Mouse (Mus musculus): ENCODE measurements at regions not wholly inside any gene's neighbourhood (a gene's known extent, or its start where the extent isn't known, plus 50 kb on each side); places are given as distances from the start of the nearest gene placed in this dataset.

GRCm38 (mm10) chr11:117413133-117413532 is 71.0 kb upstream of the Gm11733 start:
- no peak for DNase-seq (ENCODE audit: low spot score in 2 of 2)

DNA sequence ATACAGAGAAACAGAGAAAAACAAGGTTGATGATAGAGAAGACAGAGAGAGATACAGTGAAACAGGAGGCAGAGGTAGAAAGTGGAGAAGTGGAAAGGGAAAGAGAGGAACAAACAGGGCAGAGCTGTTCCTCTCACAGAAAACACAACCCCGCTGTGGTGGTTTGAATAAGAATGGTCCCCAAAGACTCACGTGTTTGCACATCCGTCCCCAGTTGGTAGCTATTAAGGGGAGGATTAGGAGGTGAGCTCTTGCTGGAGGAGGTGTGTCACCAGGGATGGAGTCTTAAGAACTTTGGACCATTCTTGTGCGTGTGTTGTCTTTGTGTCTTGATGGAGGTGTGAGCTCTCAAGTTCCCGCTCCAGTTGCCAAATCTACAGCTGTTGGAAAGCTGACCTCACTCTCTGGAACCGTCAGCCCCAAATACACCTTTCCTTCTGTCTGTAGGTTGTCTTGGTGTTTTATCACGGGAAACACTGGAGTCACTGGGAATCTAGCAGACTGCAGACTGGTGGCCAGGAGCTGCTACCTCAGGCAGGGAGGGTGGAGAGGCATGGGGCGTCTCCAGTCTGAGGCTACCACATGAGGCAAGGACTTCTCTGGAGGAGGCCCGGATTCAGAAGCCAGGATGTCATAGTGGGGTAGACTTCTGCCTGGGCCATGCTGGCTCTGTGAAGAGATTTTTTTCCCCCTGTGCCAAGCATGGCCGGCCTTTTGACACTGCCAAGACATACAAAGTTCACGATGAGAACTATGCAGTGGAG is 70.0 kb upstream of the Gm11733 start:
- no peak for DNase-seq (ENCODE audit: low spot score in 2 of 2)

DNA sequence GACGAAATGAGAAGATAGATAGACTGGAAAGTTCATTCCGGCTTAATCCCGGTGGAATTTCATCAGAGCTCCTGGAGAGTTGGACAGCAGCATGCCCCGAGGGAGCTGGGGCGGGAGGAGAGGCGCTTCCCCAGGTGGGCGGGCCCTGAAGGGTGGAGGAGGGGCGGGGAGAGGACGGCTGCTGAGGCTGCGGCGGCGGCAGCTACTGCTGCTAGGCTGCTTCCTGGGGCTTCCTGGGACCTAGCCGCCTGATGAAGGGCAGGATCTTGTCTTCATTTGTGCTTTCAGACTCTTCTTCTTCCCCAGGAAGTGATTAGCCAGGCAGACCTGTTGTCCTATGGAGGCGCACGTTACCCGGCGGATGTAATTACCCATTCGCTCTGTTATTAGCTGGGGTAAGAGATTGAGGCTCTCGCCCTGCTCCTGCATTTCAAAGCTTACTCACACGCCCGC is 69.3 kb upstream of the Gm11733 start:
- DNase-seq (ENCODE audit: low spot score in 2 of 2) = no peak

- DNase-seq (ENCODE audit: low spot score in 2 of 2) = no peak
These were observed 68.7 kb upstream of the Gm11733 start for GRCm38 (mm10) chr11:117415466-117415865.

DNA sequence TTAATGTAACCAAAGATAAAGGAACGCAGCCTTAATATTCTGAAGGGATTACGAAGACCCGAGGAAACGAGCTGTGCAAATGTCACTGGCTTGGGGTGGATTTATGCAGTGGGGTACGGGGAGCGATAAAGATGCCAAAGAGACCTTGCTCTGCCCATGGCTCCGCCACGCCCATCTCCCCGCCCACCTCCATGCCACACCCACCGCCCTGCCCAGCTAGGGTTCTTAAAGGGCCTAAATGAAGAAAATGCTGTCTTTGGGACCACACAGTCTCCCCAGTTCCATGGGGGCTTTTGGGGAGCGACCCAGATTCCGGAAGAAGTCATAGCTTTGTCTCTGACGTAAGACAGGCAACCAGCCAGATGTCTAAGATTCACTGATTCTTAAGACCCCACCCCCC is 68.2 kb upstream of the Gm11733 start:
- DNase-seq (ENCODE audit: low spot score in 2 of 2) = peak in 1 of 2 experiments; percentile 40

DNA sequence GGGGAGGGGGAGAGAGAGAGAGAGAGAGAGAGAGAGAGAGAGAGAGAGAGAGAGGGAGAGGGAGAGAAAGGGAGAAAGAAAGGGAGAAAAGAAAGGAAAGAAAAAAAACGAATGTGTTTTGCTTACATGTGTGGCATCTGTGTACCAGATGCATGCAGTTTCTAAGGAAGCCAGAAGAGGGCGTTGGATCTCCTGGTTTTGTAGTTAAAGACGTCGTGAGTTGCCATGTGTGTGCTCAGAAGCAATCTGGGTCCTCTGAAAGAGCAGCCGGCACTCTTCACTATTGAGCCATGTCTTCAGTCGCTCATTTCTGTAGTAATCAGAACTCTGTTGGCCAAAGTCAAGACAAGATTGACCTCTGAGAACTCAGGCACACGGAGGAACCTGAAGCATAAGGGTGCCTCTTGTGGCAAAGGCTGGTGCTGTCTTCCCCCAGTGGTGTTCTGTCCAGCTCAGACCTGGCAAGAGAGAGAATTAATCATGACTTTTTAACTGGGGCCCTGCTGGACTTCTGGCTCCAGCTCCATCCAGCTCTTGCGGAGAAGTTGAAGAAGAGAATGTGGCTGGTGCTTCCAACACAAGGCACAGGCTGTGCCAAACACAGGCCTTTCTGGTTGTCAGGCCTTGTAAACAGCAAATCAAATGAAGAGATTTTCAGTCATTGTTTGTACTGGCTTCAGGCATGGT is 67.0 kb upstream of the Gm11733 start:
- DNase-seq (ENCODE audit: low spot score in 2 of 2) = no peak

GRCm38 (mm10) chr11:117417959-117418574 is 66.1 kb upstream of the Gm11733 start:
- no peak for DNase-seq (ENCODE audit: low spot score in 2 of 2)

DNA sequence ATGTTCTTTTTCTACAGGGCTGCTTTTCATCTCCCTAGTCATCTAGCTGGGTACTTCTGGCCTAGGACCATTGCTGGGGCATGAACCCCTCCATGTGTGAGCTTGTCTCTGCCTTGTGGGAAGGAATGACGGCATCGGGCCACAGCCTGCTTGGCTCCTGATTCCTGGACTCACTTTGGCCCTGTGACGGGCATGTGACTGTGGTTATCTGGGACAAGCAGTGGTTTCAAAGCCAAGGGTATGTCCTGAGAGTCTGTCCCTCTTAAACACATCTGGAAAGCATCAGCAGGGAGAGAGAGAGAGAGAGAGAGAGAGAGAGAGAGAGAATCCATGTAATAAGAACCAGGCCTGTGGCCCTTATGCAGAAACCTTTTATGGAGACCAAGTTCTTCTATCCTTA is 65.2 kb upstream of the Gm11733 start:
- no peak for DNase-seq (ENCODE audit: low spot score in 2 of 2)

- DNase-seq (ENCODE audit: low spot score in 2 of 2) = no peak
These were observed 64.7 kb upstream of the Gm11733 start for GRCm38 (mm10) chr11:117419351-117419969.

DNA sequence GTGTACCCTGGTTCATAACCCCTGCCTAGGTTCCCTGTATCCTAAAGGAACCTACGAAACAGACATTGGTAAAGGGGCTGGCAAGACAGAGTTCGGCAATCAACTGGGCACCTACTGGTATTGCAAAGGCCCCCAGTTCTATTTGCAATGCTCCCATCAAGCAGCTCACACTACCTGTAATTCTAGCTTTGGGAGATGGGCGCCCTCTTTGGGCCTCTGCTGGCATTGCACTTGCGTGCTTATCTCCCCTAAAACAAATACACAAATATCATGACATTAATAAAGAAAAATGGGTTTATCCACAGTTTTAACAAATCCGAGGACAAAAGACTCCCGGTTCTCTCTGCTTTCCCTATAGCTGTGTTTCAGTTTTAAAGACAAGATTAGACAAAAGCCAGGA is 61.5 kb upstream of the Gm11733 start:
- no peak for DNase-seq (ENCODE audit: low spot score in 2 of 2)

DNA sequence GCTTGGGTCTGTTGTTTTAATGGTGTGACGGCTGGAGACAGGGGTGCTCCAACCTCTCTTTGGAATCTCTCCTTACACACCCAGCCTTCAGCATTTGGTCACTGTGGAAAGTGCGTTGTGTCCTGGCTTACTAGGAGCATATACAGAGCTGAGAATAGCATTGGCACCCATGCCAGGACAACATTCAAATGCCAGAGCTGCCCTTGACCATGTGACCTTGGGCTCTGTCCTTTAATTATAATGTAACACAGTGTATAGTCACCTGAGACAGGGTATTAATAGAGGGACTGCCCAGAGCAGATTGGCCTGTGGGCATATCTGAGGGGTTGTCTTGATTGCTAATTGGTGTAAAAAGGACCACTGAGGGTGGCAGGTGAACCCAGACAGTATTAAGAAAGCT is 60.7 kb upstream of the Gm11733 start:
- no peak for DNase-seq (ENCODE audit: low spot score in 2 of 2)

- DNase-seq (ENCODE audit: low spot score in 2 of 2) = no peak
These were observed 58.7 kb upstream of the Gm11733 start for GRCm38 (mm10) chr11:117425466-117425865.

DNA sequence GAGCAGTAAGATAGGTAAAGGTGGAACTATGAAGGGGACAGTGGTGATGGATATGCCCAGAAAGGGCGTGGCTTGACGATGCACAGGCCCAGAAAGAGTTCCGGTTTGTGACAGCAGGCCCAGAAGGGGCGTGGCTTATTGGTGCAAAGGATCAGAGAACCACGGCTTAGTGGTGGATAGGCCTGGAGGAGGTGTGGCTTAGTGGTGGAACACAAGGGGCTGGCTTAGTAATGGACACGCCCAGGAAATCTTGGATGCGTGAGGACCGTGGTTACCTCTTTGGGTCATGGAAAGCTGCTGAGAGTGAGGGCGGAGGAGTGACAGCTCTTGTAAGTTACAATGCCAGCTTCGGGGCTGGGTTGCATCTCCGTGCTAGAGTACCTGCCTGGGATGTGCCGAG is 58.2 kb upstream of the Gm11733 start:
- peak in 1 of 2 experiments; percentile 16 for DNase-seq (ENCODE audit: low spot score in 2 of 2)

DNA sequence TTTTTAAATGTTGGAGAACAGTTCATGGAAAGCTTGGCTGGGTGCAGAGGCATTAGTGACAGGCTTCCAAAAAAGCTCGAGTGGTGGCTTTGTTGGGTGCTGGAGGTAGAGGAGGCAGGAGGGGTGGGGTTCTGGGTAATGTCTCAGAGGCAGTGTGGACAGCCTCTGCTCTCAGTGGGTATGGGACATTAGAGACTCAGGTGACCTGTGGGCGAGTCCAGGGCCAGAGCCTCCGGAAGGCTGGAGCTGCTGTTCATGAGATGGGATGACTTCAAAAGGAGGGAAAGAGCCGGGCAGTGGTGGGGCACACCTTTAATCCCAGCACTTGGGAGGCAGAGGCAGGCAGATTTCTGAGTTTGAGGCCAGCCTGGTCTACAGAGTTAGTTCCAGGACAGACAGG is 57.5 kb upstream of the Gm11733 start:
- DNase-seq (ENCODE audit: low spot score in 2 of 2) = no peak

DNA sequence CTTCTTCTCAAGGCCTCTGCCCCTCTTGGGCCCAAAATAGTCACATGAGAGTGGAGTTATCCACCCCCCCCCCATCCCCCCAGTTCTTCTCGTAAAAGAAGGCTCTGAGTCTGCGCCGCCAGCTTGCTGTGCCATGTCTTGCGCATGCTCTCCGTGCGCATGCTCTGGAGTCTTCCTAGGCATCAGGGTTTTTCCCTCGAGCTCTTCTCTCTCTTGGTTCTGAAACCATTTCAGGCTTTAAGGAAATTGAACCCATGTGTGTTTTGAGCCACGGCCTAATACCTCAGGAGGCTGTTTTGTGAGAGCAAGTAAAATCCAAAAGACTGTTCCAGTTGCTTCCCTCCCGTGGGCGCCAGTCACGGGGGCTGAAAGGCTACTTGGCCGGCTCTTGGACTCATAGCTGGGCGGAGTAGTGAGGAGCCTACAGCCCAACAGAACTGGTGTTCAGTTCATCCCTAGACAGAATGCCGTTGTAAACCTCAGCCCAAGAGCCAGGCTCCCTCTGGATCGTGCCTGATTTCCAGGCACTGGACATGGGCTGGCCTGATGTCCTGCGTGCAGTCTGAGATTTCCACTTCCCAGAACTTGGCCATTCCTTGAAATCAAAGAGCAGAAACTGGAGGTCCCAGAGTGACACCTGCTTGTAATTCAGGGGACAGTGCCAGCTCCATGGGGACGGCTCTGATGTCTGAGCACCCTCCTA is 56.2 kb upstream of the Gm11733 start:
- DNase-seq (ENCODE audit: low spot score in 2 of 2) = no peak

- DNase-seq (ENCODE audit: low spot score in 2 of 2) = no peak
These were observed 54.8 kb upstream of the Gm11733 start for GRCm38 (mm10) chr11:117429326-117429752.

DNA sequence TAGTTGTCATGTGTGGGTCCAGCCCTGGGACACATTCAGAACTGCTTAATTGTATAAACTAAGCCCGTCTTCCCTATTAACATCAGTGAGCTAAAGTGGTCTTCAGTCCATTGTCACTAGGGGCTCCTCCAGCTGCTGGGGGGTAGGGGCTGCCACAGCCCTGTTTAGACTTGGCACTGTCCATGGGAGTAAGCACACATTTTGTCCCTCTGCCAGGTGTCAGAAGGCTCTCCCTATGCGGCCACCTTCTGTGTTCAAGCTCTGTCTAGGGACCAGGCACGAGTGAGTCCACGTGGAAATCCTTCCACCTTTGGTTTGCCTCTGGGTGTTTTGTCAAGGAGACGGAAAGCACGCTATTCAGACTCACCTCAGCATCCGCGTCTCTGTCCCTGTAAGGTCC is 54.3 kb upstream of the Gm11733 start:
- no peak for DNase-seq (ENCODE audit: low spot score in 2 of 2)

- no peak for DNase-seq (ENCODE audit: low spot score in 2 of 2)
These were observed 50.1 kb upstream of the Gm11733 start for GRCm38 (mm10) chr11:117434056-117434455.
